Mouse (Mus musculus) CH12.LX (cell line): ENCODE measurements around the gene Dhx57.

Source experiments
- MAFK ChIP-seq: IDR thresholded peaks from 2 replicates; pipeline ENCODE4 v1.6.1; 2011; ENCODE audit warnings: low read length, improper control_type of control experiment; ENCODE audit not compliant: insufficient replicate concordance
- SIN3A ChIP-seq: IDR thresholded peaks from 2 replicates; pipeline ENCODE4 v1.6.1; 2012; ENCODE audit warnings: low read length, improper control_type of control experiment, inconsistent platforms

DNA sequence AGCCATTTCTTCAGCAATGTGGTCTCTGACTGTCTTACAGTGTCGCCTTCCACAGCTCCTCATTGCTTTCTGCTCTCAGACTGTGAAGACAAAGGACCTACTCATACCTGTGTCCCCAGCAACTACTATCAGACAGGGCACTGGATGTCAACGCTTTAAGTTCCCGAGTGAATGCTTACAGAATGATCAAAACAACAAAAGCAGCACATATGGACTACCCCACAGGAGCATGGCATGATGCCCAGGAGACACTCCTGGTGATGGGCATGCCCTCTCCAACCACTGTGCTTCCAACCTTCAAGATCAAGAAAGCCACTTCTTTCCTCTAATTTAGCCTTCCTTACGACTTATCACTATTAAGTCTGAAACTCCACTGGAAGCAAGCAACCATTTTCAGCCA is 23.2 kb downstream of the Dhx57 start:
- TF ChIP-seq MAFK: no peak
- no peak for TF ChIP-seq SIN3A
